Mouse (Mus musculus) R1 (cell line): Measurements from ENCODE around the gene Kiss1r.
A peak's percentile ranks its signal among the peaks of the same experiment; 100 is the strongest.

Source experiments
- DNase-seq: peaks from one replicate; pipeline ENCODE4 v3.0.0-alpha.2; 2018; ENCODE audit warnings: low read depth, low spot score

Gene Kiss1r

DNA sequence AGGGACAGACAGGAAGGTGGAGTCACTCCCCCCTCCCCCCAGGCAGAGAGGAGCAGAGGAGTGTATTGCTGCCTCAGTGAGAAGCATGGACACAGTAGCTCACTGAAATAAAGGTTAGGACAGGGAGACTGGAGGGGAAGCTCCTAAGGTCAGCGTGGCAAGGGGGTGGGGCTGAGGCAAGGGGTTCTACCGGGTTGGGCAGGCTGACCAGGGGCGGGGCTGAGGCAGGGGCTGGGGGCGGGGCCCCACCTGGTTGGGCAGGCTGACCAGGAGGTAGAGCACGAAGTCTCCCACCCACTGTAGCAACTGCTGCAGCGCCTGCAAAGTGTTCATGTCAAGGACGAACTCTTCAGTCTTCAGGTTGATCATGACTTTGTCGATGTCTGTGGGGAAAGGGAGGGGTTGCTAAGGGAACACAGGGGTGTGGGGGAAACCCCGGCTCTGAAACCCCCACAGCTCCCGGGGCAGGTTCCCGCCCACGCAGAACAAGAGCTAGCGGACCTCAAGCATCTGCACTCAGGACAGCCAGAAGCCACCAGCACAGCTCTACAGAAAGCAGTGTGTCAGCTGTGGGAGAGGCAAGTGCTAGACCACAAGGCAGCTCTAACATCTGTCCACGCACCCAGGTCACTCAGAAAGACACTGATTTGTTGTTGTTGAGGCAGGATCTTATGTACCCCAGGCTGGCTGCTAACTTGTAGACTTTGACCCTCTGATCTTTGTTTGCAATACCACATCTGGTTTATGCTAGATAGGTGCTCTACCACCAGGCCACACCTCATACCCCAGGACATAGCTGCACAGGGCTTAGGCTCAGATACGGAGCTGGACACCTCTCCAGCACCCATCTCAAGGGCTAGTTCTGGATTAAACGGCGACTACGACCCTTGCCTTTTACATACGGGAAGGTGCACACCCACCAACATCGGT lies 19.2 kb upstream of the Kiss1r start:
- DNase-seq = no peak

DNA sequence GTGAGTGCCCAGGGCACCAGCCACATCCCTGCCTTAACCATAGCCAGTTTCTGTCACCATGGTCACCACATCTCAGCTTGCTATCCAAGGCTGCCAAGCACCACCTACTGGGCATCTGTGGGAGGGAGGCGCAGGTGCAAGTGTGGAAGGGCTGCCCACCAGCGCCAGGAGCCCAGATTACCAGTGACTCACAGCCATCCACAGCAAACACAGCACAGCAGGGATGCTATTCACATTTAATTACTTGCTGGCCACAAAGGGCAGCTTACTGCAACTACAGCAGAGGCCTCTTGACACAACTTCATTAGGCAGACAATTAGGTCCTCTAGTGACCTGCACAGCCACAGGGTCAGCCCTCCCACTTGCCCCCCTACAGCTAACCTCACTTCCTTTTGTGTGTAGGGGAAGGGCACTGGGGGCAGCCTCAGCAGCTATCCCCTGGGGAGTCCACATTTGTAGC lies 15.8 kb upstream of the Kiss1r start:
- DNase-seq = no peak

DNA sequence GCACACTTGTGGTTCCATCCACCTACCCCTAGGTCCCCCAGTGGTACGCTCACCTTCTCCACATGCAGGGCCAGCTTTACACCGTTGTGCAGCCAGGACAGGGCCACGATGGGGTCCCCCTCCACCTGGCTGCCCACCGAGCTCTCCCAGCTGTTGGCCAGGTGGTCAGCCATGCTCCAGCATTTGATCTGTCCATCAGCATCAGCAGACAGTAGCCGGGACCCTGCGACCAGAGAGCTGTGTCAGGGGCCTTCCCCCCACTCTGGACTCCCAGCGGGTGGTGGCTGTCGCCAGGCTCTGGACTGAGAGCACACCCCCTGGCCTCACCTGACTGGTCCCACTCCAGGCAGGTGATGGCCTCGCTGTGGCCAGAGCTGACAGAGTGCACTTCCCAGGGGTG lies 10.1 kb upstream of the Kiss1r start:
- DNase-seq = no peak

DNA sequence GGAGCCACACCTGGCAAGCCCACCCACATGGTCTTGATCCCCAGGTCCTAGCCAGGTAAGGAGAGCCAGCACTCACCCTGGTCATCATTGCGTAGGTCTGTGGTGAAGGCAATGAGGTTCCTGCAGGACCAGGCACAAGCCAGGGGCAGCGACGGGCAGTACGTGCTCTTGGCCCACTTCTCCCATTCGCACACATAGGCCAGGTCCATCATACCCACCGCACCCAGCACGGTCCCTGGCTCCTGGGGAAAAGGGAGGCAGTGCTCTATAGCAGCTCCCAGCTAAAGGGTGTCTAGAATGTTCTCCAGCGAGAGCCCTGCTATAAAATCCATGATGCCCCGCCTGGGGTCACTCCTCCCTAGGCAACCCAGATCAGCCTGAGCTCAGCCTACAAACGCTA lies 9.4 kb upstream of the Kiss1r start:
- DNase-seq = no peak

DNA sequence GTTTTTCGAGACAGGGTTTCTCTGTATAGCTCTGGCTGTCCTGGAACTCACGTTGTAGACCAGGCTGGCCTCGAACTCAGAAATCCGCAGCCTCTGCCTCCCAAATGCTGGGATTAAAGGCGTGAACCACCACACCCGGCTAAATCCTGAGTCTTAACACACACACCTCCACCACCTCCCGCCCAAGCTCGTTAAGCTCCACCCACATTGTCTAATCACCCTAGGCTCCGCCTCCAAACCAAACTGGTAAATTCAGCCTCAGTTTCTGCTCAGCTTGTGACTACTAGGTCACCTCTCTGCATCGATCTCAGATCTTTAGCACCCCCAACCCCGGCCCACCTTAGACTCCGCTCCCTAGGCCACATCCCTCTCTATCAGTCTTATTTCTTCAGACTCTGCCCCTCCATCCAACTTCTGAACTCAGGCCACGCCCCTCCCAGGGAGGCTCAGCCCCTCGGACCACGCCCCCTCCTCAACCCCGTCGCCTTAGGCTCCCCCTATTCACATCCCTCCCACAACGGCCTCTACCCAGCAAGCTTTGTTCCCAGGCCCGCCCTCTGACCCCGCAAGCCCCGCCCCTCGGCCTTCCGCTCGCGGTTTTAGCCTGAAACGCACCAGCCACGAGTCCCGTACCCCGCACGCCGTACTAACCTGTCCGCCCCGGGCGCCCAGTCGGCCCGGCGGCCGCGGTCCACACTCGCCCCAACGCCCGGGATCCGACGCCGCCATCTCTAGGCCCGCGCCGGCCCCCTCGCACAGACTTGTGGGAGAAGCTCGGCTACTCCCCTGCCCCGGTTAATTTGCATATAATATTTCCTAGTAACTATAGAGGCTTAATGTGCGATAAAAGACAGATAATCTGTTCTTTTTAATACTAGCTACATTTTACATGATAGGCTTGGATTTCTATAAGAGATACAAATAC lies 8.3 kb upstream of the Kiss1r start, which contains the start of gene Med16:
Gene Med16, minus strand, starts transcription at position 757 of the 925 bp plus-strand sequence.
- DNase-seq = peak; percentile 97

DNA sequence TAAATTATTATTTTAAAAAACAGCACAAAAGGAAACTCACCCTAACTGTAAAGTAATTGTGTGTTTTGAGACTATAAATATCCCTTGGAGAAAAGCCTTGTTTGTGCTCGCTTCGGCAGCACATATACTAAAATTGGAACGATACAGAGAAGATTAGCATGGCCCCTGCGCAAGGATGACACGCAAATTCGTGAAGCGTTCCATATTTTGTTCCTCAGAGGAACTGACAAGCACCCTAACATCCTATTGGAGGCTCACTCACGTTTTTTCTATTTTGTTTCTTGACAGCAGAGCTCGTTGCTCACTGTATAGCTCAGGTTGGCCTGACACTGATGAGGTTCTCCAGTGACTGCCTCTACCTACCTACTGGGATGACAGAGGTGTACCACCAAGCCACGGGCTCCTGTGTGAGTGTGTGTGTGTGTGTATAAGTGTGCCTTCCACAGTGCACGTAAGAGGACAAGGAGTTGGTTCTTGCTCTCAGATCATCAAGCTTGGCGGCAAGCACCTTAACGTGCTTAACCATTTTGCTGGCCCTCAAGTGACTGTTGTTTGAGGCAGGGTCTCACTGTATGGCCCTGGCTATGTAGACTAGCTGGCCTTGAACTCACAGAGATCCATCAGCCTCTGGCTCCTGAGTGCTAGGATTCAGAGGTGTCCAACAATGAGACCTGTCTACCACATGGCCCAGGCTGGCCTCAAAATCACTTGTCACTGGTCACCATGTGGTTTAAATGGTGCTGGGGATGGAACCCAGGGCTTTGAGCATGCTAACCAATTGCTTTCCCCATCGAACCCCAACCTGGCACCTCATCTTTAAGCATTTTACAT lies 7.5 kb upstream of the Kiss1r start:
- DNase-seq = peak; percentile 68

DNA sequence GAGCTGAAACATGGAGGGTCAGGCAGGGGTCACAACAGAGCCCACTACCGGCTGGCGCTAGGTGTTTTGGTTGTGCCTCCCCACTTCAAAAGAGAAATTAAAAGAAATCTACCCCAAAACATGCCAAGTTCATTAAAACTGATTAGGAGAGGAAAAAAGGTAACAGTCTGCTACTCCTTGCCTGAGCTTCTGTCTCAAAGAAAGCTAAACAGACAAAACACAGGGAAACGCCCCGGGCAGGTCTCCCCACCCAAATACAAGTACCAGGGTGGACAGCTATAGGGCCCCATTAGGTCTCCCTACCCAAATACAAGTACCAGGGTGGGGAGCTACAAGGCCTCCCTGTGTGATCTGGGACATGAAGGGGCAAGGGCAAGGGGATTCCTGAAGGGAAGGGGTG lies 6.2 kb upstream of the Kiss1r start, which contains the start of gene Gm26602:
Gene Gm26602, plus strand, starts transcription at position 301 of the 400 bp plus-strand sequence.
- no peak for DNase-seq

DNA sequence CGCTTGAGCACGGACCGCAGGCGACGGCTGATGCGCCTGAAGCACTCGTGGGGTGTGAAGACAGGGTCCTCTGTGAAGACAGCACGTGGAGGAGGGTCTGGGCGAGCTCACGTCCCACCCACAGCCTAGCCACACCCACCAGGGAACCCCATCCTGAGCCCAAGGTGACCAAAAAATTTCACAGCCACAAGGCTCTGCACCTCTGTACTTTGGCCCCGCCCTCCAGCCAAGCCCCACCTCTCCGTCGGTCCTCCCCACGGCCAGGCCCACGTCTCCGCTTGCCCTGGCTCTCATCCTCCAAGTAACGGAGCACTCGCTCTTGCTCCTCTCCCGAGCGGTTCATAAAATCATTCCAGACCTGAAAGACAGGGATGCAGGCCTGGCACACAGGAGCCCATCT lies 4.4 kb upstream of the Kiss1r start:
- DNase-seq = peak; percentile 71

DNA sequence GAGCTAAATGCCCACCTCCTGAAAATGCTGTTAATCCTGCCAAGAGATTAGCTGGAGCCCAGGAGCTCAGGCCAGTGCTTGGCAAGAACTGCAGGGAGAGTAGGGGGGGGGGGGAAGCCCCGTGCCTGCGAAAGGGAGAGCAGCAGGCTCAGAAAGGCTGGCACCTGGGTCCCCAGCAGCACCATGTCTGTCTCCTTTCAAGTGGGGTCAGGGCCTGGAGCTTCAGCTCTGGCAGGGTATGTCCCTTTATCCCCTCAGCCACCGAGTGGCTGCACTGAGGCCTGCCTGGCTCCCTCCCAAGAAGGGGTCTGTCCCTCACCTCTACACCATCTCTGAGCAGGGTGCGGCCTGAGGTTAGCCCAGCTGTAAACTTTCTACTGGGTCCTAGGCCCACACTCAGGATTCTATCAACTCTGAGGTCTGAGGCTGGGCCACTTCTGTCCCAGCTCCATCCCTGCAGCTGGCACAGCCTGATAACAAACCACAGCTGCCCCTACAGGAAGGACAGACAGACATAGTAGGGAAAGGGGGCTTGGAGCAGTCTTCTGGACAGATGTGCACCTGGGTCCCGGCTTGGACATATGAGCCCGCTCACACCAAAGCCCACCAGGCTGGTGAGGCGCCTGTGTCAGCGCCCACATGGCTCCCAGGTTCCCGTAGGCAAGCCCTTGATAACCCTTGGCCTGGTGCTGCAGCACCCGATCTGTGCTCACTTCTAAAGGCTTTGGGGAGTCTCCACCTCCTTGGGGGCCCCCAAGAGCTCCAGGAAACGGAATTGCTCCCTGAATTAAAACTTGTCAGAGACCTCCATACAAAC lies 2.4 kb upstream of the Kiss1r start:
- DNase-seq = no peak

DNA sequence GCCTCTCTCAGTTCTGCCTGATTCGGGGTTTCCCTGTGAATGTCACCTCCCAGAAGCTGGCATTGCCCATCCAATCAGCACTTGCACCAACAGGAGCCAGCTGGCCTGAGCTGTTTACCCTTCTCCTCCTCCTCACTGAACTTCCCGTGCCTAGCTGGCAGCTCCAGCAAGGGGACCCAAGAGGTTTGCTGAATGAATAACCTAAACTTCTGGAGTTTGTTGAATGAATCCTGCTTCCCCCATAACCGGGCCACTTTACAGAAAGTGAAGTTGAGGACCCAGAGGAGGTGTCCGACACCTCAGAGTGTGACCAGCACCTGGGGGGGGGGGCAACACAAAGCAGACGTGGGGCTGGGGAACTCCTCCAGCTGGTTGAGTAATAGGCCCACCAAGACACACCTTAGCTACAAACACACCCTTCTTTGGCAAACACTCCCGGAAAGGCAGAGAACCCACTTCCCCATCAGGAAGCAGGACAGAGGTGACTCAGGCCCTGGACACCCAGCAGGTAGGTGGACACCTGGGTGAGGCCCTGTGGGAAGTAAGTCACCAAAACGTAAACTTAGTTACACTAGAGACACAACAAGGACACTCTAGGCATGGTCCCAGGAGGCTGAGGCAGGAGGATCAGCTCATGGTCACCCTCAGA lies 1.7 kb upstream of the Kiss1r start:
- DNase-seq = no peak

DNA sequence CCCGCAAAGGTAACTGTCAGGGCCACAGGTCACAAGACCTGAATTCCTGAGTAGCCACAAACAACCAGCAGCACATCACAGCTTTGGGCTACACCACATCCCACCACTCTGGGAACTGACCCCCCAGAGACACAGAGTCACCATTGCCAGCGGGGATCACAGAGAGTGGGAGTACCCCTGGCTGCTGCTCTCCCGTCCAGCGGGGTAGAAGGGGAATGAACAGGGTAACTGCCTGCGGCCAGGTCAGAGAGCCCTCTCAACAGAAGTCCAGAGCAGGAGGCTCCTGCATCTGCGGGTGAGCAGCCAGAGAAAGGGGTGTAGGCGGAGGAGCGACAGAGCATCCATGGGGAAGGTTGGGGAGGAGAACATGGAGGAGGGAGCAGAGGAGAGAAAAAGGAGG lies 690 bp upstream of the Kiss1r start:
- DNase-seq = no peak

DNA sequence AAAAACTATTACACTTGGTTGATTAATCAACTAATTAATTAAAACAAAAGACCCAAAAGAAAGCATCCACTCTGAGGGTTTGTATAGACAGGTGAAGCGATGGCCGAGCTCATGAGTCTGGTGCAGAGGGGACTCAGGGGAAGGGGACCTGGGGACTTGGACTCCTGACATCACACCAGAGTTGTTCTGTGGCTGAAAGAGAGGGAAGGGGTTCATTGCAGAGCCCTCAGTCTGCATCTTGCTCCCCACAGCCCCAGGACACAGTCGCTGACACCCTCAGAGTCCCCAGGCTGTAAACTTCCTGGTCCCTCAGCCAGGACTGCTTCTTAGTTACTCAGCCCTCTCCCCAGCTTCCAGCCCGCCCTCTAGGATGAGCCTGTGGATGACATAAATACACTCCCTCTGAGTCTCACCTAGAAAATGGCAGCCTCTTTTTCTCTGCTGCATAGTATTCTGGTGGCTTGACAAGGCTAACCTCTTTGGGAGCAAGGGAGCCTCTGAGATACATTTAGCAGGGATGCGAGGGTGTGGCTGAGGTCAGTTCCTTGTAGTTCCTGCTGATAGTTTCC lies 845 bp downstream of the Kiss1r start:
- no peak for DNase-seq

DNA sequence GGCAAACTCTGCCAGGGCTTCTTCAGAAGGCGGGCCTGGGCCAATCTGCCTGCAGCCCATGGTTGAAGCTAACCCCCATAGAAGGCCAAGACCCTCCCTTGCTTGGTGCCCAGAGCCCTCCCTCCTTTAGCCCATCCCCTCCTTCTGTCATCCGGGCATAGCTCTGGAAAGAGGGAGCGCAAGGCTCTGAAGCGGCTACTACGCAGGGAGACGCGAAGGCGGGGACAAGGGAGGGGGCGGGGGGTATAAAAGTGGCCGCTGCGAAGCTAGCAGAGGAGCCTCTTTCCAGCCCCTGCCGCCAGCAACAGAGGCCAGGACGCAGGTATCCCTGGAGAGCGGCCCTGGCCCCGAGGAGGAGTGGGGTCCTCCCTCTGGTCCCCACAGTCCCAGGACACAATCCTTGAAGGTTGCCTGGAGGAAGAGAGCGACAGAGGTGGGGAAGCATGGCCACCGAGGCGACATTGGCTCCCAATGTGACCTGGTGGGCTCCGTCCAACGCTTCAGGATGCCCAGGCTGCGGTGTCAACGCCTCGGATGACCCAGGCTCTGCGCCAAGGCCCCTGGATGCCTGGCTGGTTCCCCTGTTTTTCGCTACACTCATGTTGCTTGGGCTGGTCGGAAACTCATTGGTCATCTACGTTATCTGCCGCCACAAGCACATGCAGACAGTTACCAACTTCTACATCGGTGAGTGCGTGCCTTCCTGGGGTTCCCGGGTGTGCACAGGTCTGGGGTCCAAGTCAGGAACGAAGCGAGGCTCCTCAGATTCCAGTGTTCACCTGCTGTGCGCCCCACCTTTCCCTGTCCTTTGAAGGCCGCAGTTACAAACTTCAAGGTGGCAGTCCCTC lies 1.7 kb downstream of the Kiss1r start:
- no peak for DNase-seq

DNA sequence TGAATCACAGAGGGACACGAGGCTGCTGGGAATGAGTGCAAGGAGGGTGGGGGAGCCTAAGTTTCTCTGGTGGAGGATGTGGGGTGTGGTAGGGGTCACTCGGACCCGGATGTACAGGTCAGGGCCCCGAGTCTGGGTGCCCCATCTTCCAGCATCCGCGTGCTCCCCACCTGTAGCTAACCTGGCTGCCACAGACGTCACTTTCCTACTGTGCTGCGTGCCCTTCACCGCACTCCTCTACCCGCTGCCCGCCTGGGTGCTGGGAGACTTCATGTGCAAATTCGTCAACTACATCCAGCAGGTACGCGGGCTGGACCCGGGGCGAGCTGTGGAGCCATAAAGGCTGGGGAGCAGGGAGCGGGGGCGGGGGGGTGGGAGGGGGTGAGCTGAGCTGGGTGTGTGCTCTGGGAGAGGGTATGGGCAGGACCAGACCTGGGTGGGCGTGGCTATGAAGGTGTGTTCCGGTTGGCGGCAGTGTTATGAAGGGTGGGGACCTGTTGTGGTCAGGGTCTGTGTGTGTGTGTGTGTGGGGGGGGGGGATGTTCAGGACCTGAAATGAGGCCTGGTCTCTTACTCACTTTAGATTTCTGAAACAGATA lies 2.6 kb downstream of the Kiss1r start:
- peak; percentile 54 for DNase-seq

DNA sequence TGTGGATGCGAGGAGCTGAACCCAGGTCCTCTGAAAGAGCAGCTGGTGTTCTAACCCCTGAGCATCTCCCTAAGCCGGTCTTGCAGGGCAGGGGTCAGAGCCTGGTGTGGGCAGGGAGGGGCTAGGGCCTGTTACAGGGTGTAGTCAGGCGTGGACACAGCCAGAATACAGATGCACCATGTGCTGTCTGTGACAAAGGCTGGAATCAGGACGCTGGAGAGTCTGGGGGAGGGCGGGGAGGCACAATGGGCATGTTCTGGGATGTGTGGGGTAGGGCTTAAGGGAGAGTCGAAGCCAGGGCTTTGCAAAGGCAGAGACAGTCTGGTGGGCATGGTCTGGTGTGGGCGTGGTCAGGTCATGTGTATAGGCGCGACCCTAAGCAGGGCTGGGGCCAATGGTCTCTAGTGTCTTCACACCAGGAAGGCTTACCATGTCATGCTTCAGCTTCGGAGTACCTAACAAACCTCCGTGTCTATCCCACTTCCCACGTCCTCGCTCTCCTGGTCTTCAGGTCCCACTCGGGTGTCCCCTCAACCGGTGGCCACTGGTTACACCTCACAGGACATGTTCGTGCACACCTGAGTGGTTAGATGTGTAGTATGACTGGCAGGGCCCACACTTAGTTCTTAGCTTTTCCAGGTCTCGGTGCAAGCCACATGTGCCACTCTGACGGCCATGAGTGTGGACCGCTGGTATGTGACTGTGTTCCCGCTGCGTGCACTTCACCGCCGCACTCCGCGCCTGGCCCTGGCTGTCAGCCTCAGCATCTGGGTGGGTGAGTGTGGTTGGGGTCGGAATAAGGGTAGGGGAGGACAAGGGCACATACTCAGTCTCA lies 3.5 kb downstream of the Kiss1r start:
- DNase-seq = peak; percentile 18

DNA sequence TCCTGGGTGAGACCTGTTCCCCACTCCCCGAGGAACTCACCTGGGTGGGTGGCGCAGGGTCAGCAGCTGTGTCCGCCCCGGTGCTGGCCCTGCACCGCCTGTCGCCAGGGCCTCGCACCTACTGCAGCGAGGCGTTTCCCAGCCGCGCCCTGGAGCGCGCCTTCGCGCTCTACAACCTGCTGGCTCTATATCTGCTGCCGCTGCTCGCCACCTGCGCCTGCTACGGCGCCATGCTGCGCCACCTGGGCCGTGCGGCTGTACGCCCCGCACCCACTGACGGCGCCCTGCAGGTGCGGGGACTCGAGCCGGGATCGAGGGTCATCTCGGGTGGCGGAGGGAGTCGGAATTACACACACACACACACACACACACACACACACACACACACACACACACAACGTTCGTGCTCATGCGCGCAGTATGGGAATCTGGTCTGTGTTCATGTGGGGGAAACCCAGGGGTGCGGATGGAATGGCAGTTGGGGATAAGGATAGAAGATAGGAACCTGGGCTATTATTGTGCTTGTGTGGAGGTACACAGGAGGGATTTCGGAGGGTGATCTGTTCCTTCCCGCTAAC lies 4.3 kb downstream of the Kiss1r start, which contains the start of gene R3hdm4:
Gene R3hdm4, minus strand, starts transcription at position 251 of the 578 bp plus-strand sequence.
- DNase-seq = peak; percentile 39

DNA sequence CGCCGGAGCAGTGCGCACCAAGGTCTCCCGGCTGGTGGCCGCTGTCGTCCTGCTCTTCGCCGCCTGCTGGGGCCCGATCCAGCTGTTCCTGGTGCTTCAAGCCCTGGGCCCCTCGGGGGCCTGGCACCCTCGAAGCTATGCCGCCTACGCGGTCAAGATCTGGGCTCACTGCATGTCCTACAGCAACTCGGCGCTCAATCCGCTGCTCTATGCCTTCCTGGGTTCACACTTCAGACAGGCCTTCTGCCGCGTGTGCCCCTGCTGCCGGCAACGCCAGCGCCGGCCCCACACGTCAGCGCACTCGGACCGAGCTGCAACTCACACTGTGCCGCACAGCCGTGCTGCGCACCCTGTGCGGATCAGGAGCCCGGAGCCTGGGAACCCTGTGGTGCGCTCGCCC lies 4.8 kb downstream of the Kiss1r start:
- DNase-seq = peak; percentile 48
